Mouse (Mus musculus) monocyte, adult 2 months (primary cell): Measurements from ENCODE around the gene Ube4b.
"Not testable (repeated sequence)": the region's sequence is repeated elsewhere in the genome, so short reads cannot be mapped to it uniquely, and the experiment has no call there.

Experiments used
- DNase-seq, 2 experiments: peaks; one replicate each; pipeline ENCODE4 v3.0.0; 2022; ENCODE audit warnings: low spot score in 2 of 2, low read depth in 1 of 2

The Ube4b gene

DNA sequence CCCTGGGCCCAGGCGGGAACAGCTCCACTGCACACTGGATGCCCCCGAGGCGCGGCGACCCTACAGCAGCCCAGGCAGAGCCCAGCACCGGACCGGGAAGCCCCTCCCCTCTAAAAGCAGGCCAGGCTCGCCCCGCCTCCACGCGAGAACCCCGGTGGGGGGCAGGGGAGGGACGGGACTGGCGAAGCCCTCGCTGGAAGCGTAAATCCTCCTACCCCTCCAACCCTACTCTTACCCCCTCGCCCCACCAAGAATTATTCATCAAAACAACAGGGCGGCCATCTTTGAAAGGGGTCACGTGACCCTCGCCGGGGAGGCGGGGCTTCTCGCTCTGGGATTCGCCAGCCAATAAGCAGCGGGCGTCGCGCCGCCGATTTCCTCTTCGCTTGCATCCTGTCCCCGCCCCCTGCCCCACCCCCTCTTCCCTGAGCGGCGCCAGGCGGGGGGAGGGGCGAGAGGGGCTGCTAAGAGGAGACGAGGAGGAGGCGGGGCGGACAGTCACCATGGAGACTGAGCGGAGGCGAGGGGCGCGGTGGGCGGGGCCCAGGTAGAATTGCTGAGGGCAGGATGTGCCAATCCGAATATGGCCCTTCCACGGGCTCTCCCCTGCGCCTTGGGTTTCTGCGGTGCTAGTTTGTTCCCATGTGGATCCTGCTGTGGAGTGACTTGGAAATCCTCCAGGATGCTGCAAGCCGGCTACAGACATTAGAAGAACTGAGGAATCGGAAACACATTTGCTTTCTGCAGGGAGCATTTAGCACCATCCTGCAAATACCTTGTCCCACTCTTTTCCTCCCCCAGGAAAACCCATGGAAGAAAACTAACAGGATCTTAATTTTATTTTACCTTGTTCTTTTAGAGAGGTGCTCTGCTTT, at the start of gene Ube4b:
Gene Ube4b (minus strand): TSS at position 425 of the 875 bp plus-strand sequence.
- peak; percentile 66 to 77 for DNase-seq

DNA sequence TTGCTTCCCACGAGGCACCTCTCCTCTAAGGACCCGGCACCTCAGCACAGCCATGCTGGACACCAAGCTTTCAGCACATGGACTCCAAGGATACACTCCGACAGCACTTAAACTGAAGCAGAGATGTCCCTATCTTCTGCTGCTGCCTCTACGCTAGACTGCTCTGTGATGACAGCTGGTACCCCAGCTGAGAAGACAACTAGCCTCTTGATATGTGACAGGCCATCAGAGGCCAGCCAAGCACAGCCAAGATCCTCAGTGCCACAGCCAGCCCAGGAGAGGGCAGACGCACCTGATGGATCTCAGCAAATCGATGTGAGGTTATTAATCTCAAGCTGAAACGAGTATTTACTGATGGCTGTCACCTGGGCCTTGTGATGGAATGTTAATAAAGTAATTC, 48.5 kb upstream of the Ube4b start:
- DNase-seq, result no peak

DNA sequence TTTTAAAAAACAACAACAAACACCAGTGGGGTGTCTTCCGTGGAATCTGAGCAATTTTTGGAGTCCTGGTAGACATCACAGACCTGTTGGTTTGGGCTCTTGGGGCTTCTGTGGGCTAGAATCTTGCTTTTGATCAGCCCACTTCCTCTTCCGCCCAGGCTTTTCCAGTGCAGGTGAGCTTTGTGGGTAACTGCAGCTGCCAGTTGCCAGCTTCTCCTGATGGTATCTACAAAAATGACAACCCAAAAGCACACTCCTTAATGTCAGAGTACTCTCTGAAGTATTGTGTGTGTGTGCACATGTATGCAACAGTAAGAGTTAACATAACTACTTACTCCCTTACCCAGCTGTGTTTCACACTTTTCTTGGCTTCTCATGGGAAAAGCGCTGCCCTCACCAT, 43.0 kb upstream of the Ube4b start:
- no peak for DNase-seq

DNA sequence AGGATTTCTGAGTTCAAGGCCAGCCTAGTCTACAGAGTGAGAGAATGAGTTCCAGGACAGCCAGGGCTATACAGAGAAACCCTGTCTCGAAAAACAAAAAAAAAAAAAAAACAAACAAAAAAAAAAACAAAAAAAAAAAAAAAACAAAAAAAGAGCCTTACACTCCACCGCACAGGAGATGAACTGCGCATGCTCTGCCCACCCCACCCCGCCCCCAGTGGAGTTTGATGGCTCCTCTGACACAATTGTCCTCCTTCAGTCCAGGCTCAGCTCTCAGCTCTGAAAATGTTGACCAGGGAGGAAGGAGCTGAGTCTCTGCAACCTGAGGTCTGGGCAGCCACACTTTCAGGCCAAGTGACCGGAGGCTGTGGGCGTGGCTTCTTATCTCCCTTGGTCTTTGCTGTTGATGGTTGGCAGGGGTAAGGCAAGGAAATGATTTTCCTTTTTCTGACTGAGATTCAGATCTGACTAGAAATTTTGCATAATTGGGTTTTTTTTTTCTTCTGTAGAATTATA, 36.9 kb upstream of the Ube4b start:
- no peak for DNase-seq

DNA sequence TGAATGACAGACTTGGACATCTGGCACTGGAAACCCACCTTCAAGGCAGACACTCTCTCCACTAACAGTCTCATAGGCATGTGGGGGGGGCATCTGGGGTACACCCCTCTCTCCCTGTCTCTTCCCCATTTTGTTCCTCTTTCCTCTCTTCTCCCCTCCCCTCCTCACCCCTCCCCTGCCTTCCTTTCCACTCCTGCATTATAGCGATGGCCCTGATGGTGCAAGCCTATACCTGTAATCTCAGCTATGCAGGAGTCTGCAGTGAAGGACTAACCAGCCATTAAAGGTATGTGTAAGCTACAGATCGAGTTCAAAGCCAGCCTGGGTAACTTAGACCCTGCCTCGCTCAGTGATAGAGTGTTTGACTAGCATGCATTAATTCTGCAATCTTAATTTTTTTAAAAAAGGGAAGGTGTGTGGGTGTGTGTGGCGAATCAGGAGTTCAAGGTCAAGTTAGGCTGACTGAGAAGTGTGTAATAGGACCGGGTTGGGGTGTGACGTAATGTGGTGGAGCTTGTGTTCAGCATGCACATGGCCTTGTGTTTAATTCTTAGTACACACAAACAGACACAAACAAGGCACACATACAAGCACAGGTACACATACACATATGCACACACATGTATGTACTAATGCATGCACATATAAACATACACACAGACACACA, 35.9 kb upstream of the Ube4b start:
- DNase-seq, result no peak

DNA sequence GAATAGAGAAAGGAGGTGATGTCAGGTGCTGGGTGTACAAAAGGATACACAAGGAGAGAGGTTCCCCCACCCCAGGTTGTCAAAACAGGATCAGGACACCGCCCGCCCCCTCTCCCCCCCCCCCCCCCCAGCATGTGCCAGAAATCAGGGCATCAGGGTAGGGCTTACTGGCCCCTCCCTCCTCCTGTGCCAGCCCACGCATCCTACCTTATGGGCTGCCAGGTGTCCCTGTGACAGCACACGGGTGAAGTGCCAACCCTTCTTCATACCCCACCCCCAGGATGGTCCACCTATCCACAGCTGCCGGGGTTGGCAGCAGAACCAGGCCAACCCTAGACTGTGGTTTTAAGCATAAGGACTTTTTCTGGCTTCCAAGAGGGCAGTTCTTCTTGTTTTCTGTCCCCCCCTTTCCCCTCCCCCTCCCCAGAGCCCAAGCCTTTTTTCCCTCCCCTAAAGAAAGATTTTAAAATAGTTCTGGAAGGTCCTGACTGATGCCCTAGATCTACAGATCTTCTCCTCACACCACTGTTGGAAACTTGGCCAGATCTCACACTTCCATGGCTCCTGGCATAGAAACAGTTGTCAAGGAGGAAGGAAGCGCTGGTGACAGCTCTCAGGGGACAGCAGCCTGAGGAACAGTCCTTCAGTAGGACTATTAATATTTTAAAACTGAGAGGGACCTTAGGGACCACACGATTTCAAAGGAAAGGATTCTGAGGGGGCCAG, 35.2 kb upstream of the Ube4b start:
- DNase-seq, result no peak

DNA sequence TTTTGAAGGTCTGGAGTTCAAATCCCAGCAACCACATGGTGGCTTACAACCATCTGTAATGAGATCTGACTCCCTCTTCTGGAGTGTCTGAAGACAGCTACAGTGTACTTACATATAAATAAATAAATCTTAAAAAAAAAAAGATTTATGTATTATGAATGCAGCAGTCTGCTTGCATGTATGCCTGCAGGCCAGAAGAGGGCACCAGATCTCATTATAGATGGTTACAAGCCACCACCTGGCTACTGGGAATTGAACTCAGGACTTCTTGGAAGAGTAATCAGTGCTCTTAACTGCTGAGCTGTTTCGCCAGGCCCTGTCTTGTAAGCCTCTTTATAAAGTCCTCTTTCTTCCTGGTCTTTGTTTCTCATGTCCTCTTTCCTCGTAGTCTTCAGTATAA, 33.9 kb upstream of the Ube4b start:
- not testable (repeated sequence) for DNase-seq

DNA sequence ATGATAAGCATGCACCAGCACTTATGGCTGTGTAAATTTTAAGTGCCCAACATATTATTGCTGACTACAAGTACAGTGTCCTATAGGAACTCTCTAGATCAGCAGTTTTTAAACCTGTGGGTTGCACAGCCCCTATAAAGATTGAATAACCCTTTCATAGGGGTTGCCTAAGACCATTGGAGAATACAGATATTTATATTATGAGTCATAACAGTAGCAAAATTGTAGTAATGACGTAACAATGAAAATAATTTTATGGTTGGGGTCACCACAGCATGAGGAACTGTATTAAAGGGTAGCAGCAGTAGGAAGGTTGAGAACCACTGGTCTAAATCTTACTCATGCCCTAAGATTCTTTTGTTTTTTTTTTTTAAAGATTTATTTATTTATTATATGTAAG, 32.9 kb upstream of the Ube4b start:
- DNase-seq, result no peak

DNA sequence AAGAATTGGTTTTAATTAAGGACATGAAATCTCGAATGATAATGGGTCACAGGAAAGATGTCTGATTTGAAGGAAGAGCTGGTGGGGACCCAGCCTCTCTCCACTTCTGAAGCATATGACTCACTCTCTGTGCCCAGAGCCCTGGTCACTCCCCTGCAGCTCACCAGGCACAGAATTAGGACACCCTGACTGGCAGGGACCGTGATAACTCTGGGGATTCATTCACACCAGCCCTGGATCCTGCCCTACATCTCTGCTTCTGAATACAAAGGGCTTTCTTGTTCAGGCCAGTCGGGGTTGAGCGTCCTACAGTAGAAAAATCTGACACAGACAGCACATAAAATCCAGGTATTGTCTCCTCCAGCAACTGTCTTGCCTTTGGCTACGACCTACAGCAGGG, 32.0 kb upstream of the Ube4b start:
- no peak for DNase-seq

DNA sequence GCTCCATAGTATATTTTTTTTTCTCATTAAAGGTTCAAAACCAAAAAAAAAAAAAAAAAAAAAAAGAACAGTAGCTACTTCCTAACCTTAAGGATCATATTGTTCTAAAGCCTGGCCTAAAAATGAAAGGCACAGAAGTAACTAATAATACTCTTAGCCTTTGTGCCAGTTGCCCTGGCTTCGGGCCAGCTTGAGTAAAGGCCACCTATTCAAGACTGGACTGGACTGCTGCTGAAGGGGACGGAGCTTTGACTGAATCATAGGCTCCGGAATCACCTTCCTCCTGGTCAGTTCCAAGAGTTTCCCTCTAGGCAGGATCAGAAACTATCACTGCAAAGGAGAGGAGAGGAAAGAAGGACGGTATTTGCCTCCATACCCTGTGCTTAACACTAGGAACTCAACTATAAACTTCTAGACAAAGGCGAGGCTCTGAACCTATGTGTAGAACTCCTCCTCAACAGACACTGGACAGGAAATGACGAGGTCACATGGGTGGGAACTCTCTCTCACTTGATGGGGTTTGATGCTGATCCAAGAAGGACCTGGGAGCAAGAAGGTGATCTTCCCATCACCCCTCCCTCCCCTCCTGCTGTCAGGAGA, 31.4 kb upstream of the Ube4b start:
- DNase-seq, result no peak

DNA sequence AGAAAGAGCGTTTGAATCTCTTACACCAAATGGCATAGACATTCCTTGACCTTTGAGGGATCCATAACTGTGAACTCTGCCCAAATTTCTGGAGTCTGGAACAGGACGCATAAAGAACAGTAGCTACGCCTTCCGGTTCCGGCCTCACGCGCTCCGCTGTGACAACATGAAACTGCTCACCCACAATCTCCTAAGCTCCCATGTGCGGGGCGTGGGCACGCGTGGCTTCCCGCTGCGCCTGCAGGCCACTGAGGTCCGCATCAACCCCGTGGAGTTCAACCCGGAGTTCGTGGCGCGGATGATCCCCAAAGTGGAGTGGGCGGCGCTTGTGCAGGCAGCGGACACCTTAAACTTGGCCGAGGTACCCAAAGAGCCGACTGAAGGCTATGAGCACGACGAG, 30.6 kb upstream of the Ube4b start:
- not testable (repeated sequence) for DNase-seq

DNA sequence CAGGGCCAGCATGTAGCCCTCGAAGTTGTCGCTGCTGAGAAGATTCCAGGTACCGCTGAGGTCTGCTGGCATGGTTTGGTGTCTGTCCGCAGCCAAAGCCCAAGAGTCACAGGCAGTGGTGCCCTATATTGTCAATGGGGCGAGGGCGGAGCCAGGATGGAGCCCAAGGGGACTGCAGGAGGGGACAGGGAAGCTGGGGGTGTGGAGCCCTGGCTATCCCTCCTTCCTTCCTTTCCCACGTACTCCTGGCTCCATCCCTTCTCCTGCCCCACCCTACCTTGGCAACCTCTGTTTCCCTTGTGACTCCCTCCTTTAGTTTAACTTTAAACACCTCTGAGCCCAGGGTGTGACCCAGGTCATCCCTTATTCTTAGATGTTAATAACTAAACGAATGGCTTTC, 28.3 kb upstream of the Ube4b start, which contains the start of gene Rbp7:
Gene Rbp7 (minus strand): TSS at position 100 of the 400 bp plus-strand sequence.
- DNase-seq, result no peak

DNA sequence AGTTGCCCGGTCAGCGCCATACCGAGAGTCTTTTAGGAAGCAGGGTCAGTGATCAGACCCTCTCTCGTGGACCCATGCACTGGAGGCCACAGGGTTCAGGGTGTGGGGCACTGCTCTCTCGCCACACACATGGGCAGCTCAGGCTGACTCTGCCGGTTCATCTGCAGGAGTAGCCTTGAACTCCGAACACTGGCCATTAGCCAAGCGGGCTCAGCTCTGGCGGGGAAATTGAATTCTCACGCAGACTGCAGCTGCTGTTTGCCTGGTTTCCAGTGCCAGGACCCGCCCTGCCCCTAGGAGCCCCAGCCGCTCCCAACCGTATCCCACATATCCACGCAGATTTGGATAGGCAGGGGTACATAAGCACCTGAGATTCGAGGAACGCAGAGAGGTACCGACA, 27.7 kb upstream of the Ube4b start:
- DNase-seq, result no peak

DNA sequence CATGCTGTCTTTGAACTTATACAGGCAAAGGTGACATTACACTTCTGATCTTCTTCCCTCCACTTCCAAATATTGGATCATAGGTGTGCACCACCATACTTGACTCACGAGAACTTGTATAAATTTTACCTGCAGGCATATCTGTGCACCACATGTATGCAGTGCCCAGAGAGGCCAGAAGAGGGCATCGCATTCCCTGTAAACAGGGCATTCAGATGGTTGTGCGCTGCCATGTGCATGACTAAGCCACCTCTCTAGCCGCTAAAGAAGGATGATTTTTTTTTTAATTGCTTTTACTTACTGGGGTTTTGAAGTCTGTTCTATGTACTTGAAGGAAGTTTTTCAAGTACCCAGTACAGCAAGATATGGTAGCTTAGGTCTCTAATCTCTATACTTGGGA, 27.1 kb upstream of the Ube4b start:
- no peak for DNase-seq

DNA sequence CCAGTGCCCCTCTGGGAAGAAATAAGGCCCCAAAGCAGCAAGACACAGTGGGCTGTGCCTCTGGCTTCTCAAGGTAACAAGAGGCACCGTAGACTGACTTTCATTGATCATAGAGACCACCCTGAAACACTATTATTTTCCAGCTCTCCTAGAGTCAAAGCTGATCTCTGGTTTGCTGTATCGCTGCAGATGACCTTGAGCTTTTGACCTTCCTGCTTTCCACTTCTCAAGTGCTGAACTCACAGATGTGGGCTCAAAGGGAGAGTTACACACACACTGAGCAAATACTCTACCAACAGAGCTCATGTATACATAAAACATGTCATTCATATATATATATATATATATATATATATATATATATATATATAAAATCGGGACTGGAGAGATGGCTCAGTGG, 24.1 kb upstream of the Ube4b start:
- DNase-seq, result no peak

DNA sequence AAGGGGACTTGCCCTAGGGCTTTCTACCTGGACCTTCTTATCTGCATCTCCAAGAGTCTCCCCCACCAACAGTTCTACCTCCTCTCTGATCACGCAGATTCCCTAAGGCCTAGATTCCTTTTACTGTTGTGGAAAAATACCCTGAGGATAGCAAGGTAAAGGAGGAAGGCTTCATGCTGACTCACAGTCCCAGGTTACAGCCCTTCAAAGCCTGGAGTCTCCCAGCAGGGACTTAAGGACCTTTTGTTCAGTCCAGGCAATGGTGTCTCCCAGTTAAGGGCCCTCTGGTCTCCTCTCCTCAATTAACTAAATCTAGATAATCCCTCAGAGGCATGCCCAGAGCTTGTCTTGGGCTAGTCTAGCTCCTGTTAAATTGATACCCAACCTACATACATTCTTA, 19.8 kb upstream of the Ube4b start:
- no peak for DNase-seq

DNA sequence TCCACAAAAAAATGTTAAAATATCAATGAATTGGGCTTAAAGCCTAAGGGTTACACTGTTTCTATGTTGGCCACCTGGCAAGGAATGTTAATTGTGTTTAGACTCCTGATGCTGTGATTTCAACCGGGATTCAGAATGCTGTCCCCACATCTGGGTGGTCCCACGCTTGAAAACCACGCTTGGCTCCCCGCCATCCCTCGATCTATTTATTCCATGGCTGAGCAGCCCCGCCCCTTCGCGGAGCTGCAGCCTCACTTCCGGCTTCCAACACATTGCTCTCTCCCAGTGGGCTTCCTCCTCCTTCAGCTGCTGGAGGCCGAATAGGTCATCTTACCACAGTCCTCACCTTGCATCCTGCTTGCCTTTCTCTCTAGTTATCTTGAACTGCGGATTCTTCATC, 19.3 kb upstream of the Ube4b start:
- DNase-seq, result no peak

DNA sequence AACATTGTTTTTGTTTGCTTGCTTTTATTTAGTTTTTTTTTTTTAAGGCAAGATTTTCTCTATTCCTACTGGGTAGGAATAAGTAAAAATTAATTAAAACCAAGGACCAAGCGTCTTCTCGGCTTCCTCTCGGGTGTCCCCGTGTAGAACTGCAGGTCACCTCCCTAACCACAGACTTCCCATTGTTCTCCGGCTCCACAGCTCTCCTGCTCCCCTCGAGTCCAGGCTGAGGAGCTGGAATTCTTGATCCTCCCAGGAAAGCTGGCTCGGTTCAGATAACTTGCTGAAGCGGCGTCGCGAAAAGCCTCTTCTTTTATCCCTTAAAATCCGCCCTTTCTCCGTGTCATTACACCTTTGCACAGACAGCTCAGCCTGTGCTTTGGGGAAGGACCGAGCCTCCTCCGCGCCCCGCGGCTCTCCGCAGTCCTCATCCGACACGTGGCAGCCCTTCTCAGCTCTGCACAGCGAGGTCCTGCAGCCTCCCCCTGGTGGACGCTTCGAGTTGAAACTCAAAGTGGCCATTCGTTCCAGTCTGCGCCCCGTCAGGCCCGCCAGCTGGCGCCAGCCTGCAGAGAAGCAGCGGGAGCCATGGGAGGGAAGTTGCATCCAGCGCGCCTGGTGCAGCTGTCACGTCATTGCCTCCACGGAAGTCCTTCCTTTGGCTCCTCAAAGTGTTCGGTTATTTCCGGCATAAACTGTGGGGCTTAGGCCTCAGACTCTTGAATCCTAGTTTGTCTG, 18.6 kb upstream of the Ube4b start:
- DNase-seq, result peak; percentile 73 to 75

DNA sequence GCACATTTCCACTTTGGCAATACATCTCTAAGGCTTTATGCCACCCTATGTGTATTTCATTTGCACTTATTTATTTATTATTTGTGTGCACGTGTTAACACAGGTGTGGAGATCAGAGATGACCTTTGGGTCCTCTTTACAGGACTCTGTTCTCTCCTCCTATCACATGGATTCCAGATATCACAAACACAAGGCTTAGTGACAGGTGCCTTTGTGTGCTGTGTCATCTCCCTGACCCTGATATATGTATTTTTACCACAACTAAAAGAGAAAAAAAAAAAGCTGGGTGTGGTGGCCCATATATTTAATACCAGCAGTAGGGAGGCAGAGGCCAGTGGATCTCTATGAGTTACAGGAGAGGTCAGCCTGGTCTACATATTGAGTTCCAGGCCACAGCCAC, 17.9 kb upstream of the Ube4b start:
- no peak for DNase-seq

DNA sequence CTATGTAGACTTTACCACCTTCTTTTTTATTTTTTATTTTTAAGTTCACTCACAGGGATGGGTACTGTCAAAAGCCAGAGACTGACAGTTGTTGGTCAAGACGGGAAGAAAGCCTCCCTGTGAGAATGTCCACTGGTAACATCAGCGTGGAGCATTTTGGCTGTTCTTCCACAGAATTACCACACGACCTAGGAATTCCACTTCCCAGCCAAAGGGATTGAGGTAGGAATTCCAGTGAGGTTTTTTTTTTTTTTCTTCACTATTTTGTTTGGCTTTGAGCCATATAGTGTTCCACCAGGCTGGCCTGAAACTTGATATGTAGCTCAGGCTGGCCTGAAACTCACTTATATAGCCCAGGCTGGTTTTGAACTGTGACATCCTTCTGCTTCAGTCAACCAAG, 15.9 kb upstream of the Ube4b start:
- no peak for DNase-seq

DNA sequence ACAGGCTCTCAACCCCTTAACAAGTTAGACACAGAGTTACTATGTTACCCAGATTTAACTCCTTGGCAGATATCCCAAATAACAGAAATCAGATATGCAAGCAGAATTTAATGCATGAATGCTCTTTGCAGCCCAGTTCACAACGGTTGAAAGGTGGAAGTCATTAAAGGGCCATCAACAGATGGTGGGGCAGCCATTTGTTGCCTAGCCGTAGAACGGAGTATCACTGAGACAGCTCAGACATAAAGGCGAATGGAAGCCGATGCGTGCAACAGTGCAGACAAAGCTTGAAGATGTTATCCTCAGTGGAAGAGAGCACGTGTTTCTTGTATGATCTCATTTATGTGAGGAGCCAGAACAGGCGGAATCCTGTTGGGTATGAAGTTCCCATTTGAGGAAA, 14.0 kb upstream of the Ube4b start:
- no peak for DNase-seq
